Mouse (Mus musculus) midbrain, postnatal 0 days (tissue): Measurements from ENCODE around the gene Zfp219. TPM values are rescaled to one million over a fixed set of nuclear protein-coding genes. Genes with fewer than 3 reads are reported as not detected.

Experiments
- ATAC-seq: fragments of 200-750 bp; cut with Nextera tagmentation; 2 replicates; pipeline ENCODE4 v1.8.0; 2017; ENCODE audit warnings: moderate number of reproducible peaks, mild to moderate bottlenecking, moderate TSS enrichment, moderate library complexity; ENCODE audit not compliant: low FRiP score
- DNase-seq: peaks from one replicate; pipeline ENCODE4 v3.0.0-alpha.2; 2015; ENCODE audit warnings: low spot score
- H3K27ac ChIP-seq: fragments of 300-500 bp; sonication (generic); 2 replicates; pipeline ENCODE4 v1.5.1; 2014; ENCODE audit warnings: low read depth, mild to moderate bottlenecking, low read length, mixed read lengths
- H3K27me3 ChIP-seq: fragments of 300-500 bp; sonication (generic); 2 replicates; pipeline ENCODE4 v1.6.1; 2014; ENCODE audit warnings: low read length, control low read depth, mixed read lengths; ENCODE audit not compliant: insufficient read depth
- H3K36me3 ChIP-seq: fragments of 300-500 bp; sonication (generic); 2 replicates; pipeline ENCODE4 v1.6.1; 2014; ENCODE audit warnings: low read length, control low read depth, mixed read lengths; ENCODE audit not compliant: insufficient read depth
- H3K4me1 ChIP-seq: fragments of 300-500 bp; sonication (generic); 2 replicates; pipeline ENCODE4 v1.6.1; 2014; ENCODE audit warnings: mild to moderate bottlenecking, control low read depth, antibody characterized with exemption, low read length, mixed read lengths; ENCODE audit not compliant: insufficient read depth
- H3K4me2 ChIP-seq: fragments of 300-500 bp; sonication (generic); 2 replicates; pipeline ENCODE4 v1.6.1; 2014; ENCODE audit warnings: low read depth, mild to moderate bottlenecking, low read length, mixed read lengths; ENCODE audit not compliant: poor library complexity, severe bottlenecking
- H3K4me3 ChIP-seq: fragments of 300-500 bp; sonication (generic); 2 replicates; pipeline ENCODE4 v1.5.1; 2014; ENCODE audit warnings: low read depth, mild to moderate bottlenecking, low read length, moderate library complexity
- H3K9ac ChIP-seq: fragments of 300-500 bp; sonication (generic); replicated peaks from 2 replicates; pipeline ENCODE4 v1.6.1; 2014; ENCODE audit warnings: mild to moderate bottlenecking, low read length, moderate library complexity, mixed read lengths; ENCODE audit not compliant: poor library complexity, severe bottlenecking
- H3K9me3 ChIP-seq: fragments of 300-500 bp; sonication (generic); 2 replicates; pipeline ENCODE4 v1.6.1; 2016; ENCODE audit warnings: low read length, control low read depth
- CTCF ChIP-seq: IDR thresholded peaks from 2 replicates; pipeline ENCODE4 v1.5.1; 2016; ENCODE audit warnings: antibody characterized with exemption, mild to moderate bottlenecking
- WGBS: fragments of 180-500 bp; shearing (Covaris S2); extraction: QIAGEN DNeasy Blood & Tissue Kit; methylation state at CpG from one replicate; pipeline ENCODE4 v1.1.7; 2014; 5-methylcytosine and 5-hydroxymethylcytosine counted together
- polyA plus RNA-seq: library from polyadenylated mRNA; unstranded; fragments of >200 nt; fragmentation: Nextera tagmentation; extraction: Ambion mirVana; gene quantifications from 2 replicates; pipeline ENCODE4 v1.2.1, GENCODE M21; 2015
- total RNA-seq: library from RNA; depleted of rRNA; stranded (reverse); fragments of >200 nt; gene quantifications from 2 replicates; pipeline ENCODE4 v1.2.3, GENCODE M21; 2014; rRNA removed

Zfp219 gene
- total and polyA plus RNA-seq, 2 experiments from 2014 or later: 23.5 to 65.5 TPM

DNA sequence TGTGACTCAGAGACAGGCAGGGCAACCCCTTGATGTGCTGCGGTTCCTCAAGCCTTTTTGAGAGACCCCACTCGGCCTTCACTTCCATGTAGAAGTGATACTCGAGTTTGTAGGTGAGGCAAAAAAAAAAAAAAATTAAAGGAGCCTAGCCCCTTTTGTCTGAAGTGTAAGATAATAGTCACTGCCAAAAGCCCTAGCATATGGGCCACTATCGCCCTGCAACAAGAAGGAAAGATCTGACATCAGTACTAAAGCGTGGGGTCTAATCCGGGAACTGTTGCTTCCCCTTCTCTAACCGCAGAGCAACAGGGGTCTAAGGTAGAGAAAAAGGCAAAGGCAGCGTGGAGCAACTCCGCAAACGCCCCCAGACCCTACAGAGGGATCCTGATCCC lies 36.7 kb downstream of the Zfp219 start:
- 0 out of 2 replicates have a peak, but pooled peaks cover 6% of the 10 kb centered on the region for H3K36me3 ChIP-seq
- peak overlapping the region; percentile 79 for H3K4me3 ChIP-seq
- H3K4me1 ChIP-seq: no peaks in the 10 kb centered on the region; the same call in 1 of the 2 replicates
- DNase-seq: no peak
- H3K9ac ChIP-seq: peak overlapping the region; percentile 95
- peak overlapping the region; percentile 91 for H3K27ac ChIP-seq
- ATAC-seq: no peak; the same call in 1 of the 2 replicates
- peak overlapping the region; percentile 89 for H3K4me2 ChIP-seq
- WGBS: 4% methylated on average over 10 of the region's 10 CpGs
- H3K9me3 ChIP-seq: no peaks in the 10 kb centered on the region
- H3K27me3 ChIP-seq: no peaks in the 10 kb centered on the region
- no peak for TF ChIP-seq CTCF

GRCm38 (mm10) chr14:51983251-51983650 lies 37.3 kb downstream of the Zfp219 start:
- Histone ChIP-seq H3K27ac (peak overlapping the region; percentile 91; the same call in 1 of the 2 replicates), H3K36me3 (0 out of 2 replicates have a peak, but pooled peaks cover 6% of the 10 kb centered on the region), H3K9me3 (no peaks in the 10 kb centered on the region), H3K4me1 (no peaks in the 10 kb centered on the region; the same call in 1 of the 2 replicates), H3K4me3 (peak overlapping the region; percentile 79; the same call in 1 of the 2 replicates), H3K4me2 (peak overlapping the region; percentile 89), H3K9ac (peak overlapping the region; percentile 95; the same call in 1 of the 2 replicates), H3K27me3 (no peaks in the 10 kb centered on the region)
- peak; percentile 34 for TF ChIP-seq CTCF
- ATAC-seq: no peak
- DNase-seq: no peak
- WGBS: 52% methylated on average over 4 of the region's 4 CpGs

DNA sequence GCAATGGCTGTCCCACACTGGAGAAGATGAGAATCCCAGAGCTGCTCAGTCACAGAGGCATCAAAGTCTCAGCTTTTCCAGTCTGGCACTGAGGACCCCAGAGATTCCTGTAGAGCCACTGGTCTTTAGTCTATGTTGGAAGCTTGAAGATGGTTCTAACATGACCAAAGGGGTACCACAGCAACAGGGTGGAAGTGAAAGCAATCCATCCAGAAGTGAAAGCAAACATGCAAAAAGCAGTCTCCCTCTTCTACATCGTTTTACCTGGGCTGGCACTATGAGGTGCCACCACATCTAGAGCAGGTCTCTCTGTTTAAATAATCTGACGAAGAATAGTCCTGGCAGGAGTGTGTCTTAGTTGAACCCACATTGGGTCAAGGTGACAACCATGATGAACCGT lies 41.3 kb downstream of the Zfp219 start:
- no peaks in the 10 kb centered on the region for H3K36me3 ChIP-seq
- WGBS: 89% methylated on average over 3 of the region's 3 CpGs
- no peaks in the 10 kb centered on the region for H3K9me3 ChIP-seq
- H3K4me1 ChIP-seq: no peaks in the 10 kb centered on the region
- no peak for TF ChIP-seq CTCF
- H3K27ac ChIP-seq: no peak overlapping the region
- no peak for DNase-seq
- no peak overlapping the region for H3K4me2 ChIP-seq
- no peak overlapping the region for H3K4me3 ChIP-seq
- H3K27me3 ChIP-seq: no peaks in the 10 kb centered on the region
- no peak overlapping the region for H3K9ac ChIP-seq
- ATAC-seq: no peak

DNA sequence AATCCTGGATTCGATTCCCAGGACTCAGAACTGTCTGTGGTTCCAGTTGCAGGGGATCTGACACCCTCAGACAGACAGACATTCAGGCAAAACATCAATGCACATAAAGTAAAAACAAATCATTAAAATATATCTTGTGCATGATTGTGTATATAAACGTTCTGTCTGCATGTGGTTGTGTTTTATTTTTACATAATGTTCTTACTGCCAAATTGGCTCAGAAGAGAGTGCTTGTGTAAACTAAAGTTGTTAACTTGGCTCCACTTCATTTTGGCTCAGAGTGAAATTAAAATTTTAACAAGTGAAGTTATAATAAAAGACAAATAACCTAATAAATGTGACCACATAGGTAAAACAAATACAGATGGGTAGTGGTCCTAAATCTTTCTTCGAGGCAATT lies 53.1 kb downstream of the Zfp219 start:
- ATAC-seq (no peak), DNase-seq (no peak)
- no peak overlapping the region for H3K4me3 ChIP-seq
- H3K4me1 ChIP-seq: no peaks in the 10 kb centered on the region
- no peaks in the 10 kb centered on the region for H3K9me3 ChIP-seq
- H3K4me2 ChIP-seq: no peak overlapping the region
- no peak for TF ChIP-seq CTCF
- no peak overlapping the region for H3K27ac ChIP-seq
- WGBS: 88% methylated on average over 3 of the region's 3 CpGs
- H3K27me3 ChIP-seq: no peaks in the 10 kb centered on the region
- no peak overlapping the region for H3K9ac ChIP-seq
- H3K36me3 ChIP-seq: no peaks in the 10 kb centered on the region

DNA sequence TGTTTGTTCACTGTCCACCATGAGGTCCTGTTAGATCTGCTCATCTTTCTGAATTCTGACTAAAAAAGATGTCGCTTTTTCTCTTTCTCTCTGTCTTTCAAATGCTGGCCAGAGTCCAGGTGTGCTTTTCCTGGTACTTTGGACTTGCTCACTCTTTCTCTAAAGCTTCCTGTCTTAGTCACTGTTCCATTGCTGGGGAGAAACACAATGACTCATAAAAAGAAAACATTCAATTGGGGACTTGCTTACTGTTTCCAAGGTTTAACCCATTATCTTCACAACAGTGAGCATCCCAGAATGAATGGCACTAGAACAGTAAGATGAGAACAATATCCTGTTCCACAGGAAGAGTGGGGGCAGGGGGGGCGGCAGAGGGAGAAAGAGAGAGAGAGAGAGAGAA lies 60.2 kb downstream of the Zfp219 start:
- no peak overlapping the region for H3K4me3 ChIP-seq
- H3K36me3 ChIP-seq: no peaks in the 10 kb centered on the region
- H3K4me1 ChIP-seq: no peaks in the 10 kb centered on the region
- no peak overlapping the region for H3K4me2 ChIP-seq
- no peak for TF ChIP-seq CTCF
- H3K27me3 ChIP-seq: no peaks in the 10 kb centered on the region
- H3K9me3 ChIP-seq: no peaks in the 10 kb centered on the region
- DNase-seq (no peak), ATAC-seq (no peak)
- H3K27ac ChIP-seq: no peak overlapping the region
- 89% methylated on average over 2 of the region's 2 CpGs for WGBS
- no peak overlapping the region for H3K9ac ChIP-seq

Other genes starting within 250 kb of the Zfp219 start
- not detected in 2 replicates for gene Ang4, start 247.1 kb downstream of the Zfp219 start, total RNA-seq
- gene Ang4, start 247.1 kb downstream of the Zfp219 start, polyA plus RNA-seq: not detected in 2 replicates
- gene AY358078, start 220.7 kb downstream of the Zfp219 start, total RNA-seq: not detected in 2 replicates
- gene AY358078, start 220.7 kb downstream of the Zfp219 start, polyA plus RNA-seq: not detected in 2 replicates
- not detected in 2 replicates for gene Ear6, start 167.0 kb downstream of the Zfp219 start, total RNA-seq
- not detected in 2 replicates for gene Ear6, start 167.0 kb downstream of the Zfp219 start, polyA plus RNA-seq
- gene Mettl17, start 135.9 kb downstream of the Zfp219 start, total RNA-seq: 68.2 and 71.6 TPM in 2 replicates
- gene Mettl17, start 135.9 kb downstream of the Zfp219 start, polyA plus RNA-seq: 70.3 and 91.4 TPM in 2 replicates
- 2.7 and 3.2 TPM in 2 replicates for gene Slc39a2, start 127.8 kb downstream of the Zfp219 start, total RNA-seq
- 0.70 and 0.84 TPM in 2 replicates for gene Slc39a2, start 127.8 kb downstream of the Zfp219 start, polyA plus RNA-seq
- gene Ndrg2, start 106.6 kb downstream of the Zfp219 start, total RNA-seq: 403 and 449 TPM in 2 replicates
- 356 and 413 TPM in 2 replicates for gene Ndrg2, start 106.6 kb downstream of the Zfp219 start, polyA plus RNA-seq
- gene Tppp2, start 102.3 kb downstream of the Zfp219 start, total RNA-seq: not detected in 2 replicates
- gene Tppp2, start 102.3 kb downstream of the Zfp219 start, polyA plus RNA-seq: not detected in 2 replicates
- gene Rnase13, start 98.0 kb downstream of the Zfp219 start, total RNA-seq: not detected in 2 replicates
- gene Rnase13, start 98.0 kb downstream of the Zfp219 start, polyA plus RNA-seq: 0.11 TPM in 1 of 2 replicates, not detected in the other
- gene Arhgef40, start 36.0 kb downstream of the Zfp219 start, total RNA-seq: 93.8 and 108 TPM in 2 replicates
- 58.0 and 66.1 TPM in 2 replicates for gene Arhgef40, start 36.0 kb downstream of the Zfp219 start, polyA plus RNA-seq
- not detected in 2 replicates for gene Tmem253, start 5.1 kb downstream of the Zfp219 start, total RNA-seq
- gene Tmem253, start 5.1 kb downstream of the Zfp219 start, polyA plus RNA-seq: 0.18 and 0.81 TPM in 2 replicates
- not detected in 2 replicates for gene Olfr221, start 21.7 kb upstream of the Zfp219 start, total RNA-seq
- not detected in 2 replicates for gene Olfr221, start 21.7 kb upstream of the Zfp219 start, polyA plus RNA-seq
- gene Hnrnpc, start 83.3 kb upstream of the Zfp219 start, total RNA-seq: 57.6 and 69.2 TPM in 2 replicates
- gene Hnrnpc, start 83.3 kb upstream of the Zfp219 start, polyA plus RNA-seq: 242 and 258 TPM in 2 replicates
- gene Rpgrip1, start 90.0 kb upstream of the Zfp219 start, total RNA-seq: 5.5 and 6.4 TPM in 2 replicates
- 55.9 and 59.8 TPM in 2 replicates for gene Rpgrip1, start 90.0 kb upstream of the Zfp219 start, polyA plus RNA-seq
- gene Supt16, start 176.7 kb upstream of the Zfp219 start, total RNA-seq: 32.3 and 42.1 TPM in 2 replicates
- gene Supt16, start 176.7 kb upstream of the Zfp219 start, polyA plus RNA-seq: 35.4 and 36.9 TPM in 2 replicates
- 109 and 128 TPM in 2 replicates for gene Chd8, start 237.0 kb upstream of the Zfp219 start, total RNA-seq
- gene Chd8, start 237.0 kb upstream of the Zfp219 start, polyA plus RNA-seq: 27.9 and 31.9 TPM in 2 replicates